Mouse (Mus musculus) c-Kit-positive CD71-positive TER-119-positive erythroid progenitor cells, embryonic 14.5 days (primary cell): ENCODE data around the gene AB124611.
"Not testable (repeated sequence)": the region's sequence is repeated elsewhere in the genome, so short reads cannot be mapped to it uniquely, and the experiment has no call there.

ENCODE experiments used
- DNase-seq: peaks from one replicate; pipeline ENCODE4 v3.0.0-alpha.2; 2013; ENCODE audit warnings: low spot score

Gene AB124611

GRCm38 (mm10) chr9:21525142-21525936 is 637 bp upstream of the AB124611 start:
- DNase-seq: no peak

DNA sequence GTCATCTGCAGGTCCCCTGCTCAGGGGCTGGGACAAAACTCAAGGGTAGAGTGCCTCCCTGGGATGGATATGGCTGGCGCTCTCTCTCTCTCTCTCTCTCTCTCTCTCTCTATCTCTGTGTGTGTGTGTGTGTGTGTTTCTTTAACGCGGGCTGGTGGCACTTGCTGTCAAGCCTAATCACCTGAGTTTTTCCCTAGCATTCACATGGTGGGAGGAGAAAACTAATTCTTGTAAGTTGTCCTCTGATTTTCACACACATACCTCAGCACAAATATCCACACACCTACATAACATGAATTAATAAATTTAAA is 613 bp downstream of the AB124611 start:
- no peak for DNase-seq

GRCm38 (mm10) chr9:21527100-21527801 is 1.3 kb downstream of the AB124611 start:
- no peak for DNase-seq

DNA sequence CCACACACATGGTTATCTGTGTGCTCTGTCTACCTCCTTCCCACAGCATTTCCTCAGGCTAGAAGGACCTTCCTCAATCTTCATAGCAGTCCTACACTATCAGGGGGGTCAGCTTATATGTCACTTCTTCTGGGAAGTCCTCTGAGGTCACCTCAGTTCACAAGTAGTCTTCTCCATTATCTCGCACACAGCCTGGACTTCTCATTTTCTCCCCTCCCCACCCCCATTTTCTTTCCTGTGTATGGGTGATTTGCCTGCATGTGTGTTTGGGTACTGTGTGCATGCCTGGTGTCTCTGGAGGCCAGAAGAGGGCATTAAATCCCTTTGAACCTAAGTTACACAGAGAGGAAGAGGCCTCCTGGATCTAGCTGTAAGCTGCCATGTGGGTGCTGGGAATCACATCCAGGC is 1.9 kb downstream of the AB124611 start:
- DNase-seq: no peak

DNA sequence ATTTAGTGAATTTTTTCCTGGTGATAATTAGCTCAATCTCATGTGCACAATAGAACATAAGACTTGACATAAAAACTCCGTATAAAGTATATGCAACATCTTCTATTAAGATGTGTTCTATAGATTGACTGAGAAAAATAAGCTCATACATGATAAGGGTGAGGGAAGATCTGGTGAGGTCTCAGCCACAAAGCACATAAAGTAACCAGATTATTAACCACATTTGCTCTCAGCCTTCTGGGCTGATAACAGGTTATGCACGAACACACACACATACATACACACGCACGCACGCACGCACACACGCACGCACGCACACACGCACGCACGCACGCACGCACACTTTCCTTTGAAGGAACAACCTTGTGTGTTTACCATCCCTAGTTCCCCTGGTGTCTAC is 10.5 kb downstream of the AB124611 start:
- DNase-seq: no peak

DNA sequence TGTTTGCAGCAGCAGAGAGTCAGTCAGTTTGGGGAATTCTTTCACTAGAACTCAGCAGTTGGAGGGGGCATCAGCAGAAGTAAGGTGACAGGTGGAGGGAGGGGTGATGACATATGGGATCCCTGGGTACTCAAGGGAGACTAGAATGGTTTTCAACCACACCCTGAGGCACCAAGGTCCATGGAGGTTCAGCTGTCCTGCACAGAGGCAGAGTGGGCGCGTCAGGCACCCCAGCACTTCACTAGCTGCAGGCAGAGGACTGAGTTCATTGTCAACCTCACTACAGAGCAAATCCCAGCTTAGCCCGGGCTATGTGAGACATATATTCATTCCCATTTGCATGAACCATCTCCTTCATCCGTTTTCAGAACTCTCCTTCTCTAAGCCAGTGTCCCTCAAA is 11.0 kb downstream of the AB124611 start:
- DNase-seq: no peak

DNA sequence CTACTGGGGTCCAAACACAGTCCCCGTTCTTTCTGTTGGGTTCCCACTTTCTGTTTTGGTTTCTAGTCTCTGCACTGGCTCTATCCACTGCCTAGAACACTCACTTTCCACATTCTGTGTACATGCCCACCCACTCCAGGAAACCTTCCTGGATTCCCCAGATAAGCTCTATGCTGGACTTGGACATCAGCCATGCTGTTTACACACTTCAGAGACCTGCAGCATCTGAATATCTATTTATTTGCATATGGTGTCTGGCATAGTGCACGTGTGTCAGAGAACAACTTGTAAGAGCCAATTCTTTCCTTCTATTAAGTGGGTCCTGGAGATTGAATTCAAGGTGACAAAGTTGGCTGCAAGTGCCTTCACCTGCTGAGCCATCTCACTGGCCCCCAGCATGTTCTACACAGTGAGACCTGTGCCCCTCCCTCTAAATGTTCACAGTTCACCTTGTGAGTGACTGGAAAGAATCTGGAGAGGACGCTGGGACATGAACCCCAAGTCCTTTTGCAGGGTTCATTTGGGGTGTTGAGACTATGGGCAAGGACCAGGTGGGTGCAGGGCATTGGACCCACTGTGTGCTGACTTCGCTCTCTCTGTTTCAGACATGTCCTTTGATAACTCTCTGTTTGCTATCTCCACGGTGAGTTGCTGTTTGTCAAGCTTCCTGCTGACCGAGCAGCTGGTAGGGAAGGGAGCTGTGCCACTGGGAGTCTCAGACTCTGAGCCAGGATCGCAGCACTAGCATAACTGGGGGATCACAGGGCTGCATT is 14.2 kb downstream of the AB124611 start:
- DNase-seq: no peak

GRCm38 (mm10) chr9:21542001-21542400 is 16.0 kb downstream of the AB124611 start:
- not testable (repeated sequence) for DNase-seq

- DNase-seq: no peak
Measured at GRCm38 (mm10) chr9:21545351-21545915, 19.5 kb downstream of the AB124611 start.

GRCm38 (mm10) chr9:21545916-21546788 is 20.2 kb downstream of the AB124611 start:
- peak; percentile 97 for DNase-seq

DNA sequence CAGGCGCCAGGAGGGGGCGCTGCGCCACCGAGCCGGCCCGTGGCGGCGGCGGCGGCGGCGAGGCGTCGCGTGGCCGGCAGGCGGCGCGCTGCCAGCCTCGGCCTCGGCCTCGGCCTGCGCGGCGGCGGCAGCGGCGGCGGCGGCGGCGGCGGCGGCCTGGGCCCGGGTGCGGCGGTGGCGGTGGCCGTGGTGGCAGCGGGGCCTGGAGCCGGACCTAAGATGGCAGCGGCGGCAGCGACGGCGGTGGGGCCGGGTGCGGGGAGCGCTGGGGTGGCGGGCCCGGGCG is 20.8 kb downstream of the AB124611 start, which contains the start of gene Carm1:
Gene Carm1, plus strand, starts transcription at position 106 of the 286 bp plus-strand sequence.
- no peak for DNase-seq

GRCm38 (mm10) chr9:21547075-21547941 is 21.3 kb downstream of the AB124611 start:
- peak; percentile 47 for DNase-seq

DNA sequence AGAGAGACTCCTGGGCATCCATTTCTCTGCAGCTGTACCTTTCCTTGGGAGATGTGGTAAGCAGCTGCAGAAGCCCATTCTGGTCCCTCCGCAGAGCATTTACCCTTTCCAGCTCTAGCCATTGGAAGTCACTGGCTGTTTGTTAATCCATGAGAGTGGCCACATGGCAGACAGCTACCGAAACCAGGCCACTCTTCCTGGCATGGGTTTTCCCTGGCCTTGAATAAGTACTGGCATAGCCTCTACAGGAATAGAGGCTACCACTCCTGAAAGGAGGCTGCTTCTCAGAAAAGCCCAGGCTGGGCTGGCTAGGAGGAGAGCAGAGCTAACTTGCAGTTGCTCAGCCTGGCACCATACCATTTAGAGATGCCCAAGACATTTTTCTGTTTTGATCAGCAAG is 25.1 kb downstream of the AB124611 start:
- DNase-seq: no peak

GRCm38 (mm10) chr9:21553607-21554273 is 27.8 kb downstream of the AB124611 start:
- DNase-seq: no peak

GRCm38 (mm10) chr9:21555198-21555742 is 29.3 kb downstream of the AB124611 start:
- DNase-seq: no peak

- DNase-seq: no peak
Measured at GRCm38 (mm10) chr9:21556996-21557395, 31.0 kb downstream of the AB124611 start.

GRCm38 (mm10) chr9:21557556-21557955 is 31.6 kb downstream of the AB124611 start:
- no peak for DNase-seq

GRCm38 (mm10) chr9:21558366-21558765 is 32.4 kb downstream of the AB124611 start:
- peak; percentile 88 for DNase-seq

DNA sequence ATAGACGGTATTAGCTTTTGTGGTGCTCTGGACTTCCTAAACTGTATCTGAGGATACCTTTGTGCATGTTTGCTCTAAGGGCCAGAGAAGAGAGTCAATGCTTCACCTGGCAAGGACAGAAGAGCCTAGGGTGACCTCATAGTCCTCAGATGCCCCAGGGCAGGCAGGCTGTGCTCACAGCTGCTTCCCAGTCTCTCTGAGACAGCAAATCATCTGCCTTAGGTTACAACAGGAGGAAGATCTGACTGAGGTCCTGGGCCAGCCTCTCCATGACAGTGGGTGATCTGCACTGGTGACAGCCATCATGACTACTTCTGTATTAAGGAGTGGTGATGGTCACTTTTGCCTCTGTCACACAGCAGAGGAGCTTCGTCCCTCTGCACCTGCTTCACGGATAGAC is 33.2 kb downstream of the AB124611 start:
- DNase-seq: no peak

GRCm38 (mm10) chr9:21564420-21564819 is 38.4 kb downstream of the AB124611 start:
- DNase-seq: no peak
